12 mouse cellular contexts compared by ENCODE assay signal in the genomic region with DNA sequence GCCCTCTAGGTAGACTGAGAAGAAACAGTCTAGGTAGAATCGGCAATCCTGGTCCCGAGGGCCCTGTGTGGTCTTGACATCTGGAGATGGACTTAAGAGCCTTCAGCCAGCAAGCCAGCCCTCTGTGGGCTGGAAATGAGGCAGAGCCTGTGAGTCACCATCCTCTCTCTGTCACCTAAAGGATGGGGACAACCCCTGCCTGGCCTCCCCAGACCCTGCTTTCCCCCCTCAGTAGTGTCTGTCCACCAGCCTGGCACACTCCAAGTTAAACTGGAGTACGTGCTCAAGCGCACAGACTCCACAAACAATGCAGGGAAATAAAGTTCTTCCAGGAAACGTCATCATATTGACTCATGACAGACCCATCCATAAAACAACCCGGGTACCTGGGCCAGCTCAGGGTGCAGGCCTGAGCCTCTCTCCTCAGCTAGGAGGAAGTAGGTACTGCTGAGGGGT. TPM values are rescaled to one million over a fixed set of nuclear protein-coding genes. Genes with fewer than 3 reads are reported as not detected.
A peak's percentile ranks its signal among the peaks of the same experiment; 100 is the strongest.
DNase-seq lines count a peak whose midpoint lies in the region; ATAC-seq and TF ChIP-seq lines count a peak whose summit lies in the region.
"Had no signal": no experiment of that assay in that cellular context is flagged by ENCODE, and none has a peak within 500 bp of the region (broad histone marks: within the 10 kb centered on the region; RNA-seq: fewer than 3 reads in every experiment).

No protein-coding gene starts in this region.

- peaks cover 23% of the 10 kb centered on the region for H3K27me3 ChIP-seq in heart, embryonic 12.5 days (replicated peaks)
- H3K27me3 ChIP-seq in liver, postnatal 0 days (ENCODE audit: insufficient read depth, low read length) = no peaks in the 10 kb centered on the region
- H3K27me3 ChIP-seq in liver, embryonic 12.5 days (replicated peaks) = peaks cover 7% of the 10 kb centered on the region
- H3K27me3 ChIP-seq in heart, embryonic 14.5 days (ENCODE audit: control insufficient read depth, insufficient read depth, low read length) = peaks cover 9% of the 10 kb centered on the region; the same call in 1 of the 2 replicates
- H3K27me3 ChIP-seq in midbrain, embryonic 13.5 days = no peaks in the 10 kb centered on the region
- H3K27me3 ChIP-seq: hindbrain, embryonic 15.5 days; limb, embryonic 12.5 days had no signal

- no peaks in the 10 kb centered on the region; the same call in 1 of the 2 replicates for H3K9me3 ChIP-seq in heart, embryonic 12.5 days (replicated peaks)
- H3K9me3 ChIP-seq in liver, postnatal 0 days (ENCODE audit: low read length) = no peaks in the 10 kb centered on the region
- H3K9me3 ChIP-seq in liver, embryonic 12.5 days (replicated peaks) = no peaks in the 10 kb centered on the region
- H3K9me3 ChIP-seq in heart, embryonic 14.5 days (ENCODE audit: control insufficient read depth, low read length) = no peaks in the 10 kb centered on the region
- no peaks in the 10 kb centered on the region for H3K9me3 ChIP-seq in midbrain, embryonic 13.5 days
- H3K9me3 ChIP-seq: hindbrain, embryonic 15.5 days; limb, embryonic 12.5 days had no signal

- TF ChIP-seq EP300 in liver, postnatal 0 days (IDR thresholded peaks at IDR 0.05; ENCODE audit: low read depth) = no peak

- H3K4me1 ChIP-seq in heart, embryonic 12.5 days (replicated peaks) = peaks cover 16% of the 10 kb centered on the region
- H3K4me1 ChIP-seq in liver, postnatal 0 days (ENCODE audit: insufficient read depth) = peaks cover 20% of the 10 kb centered on the region
- peaks cover 47% of the 10 kb centered on the region for H3K4me1 ChIP-seq in liver, embryonic 12.5 days
- peaks cover 5 to 11% of the 10 kb centered on the region in 2 experiments; a peak in 2 of 4 replicates for H3K4me1 ChIP-seq in heart, embryonic 14.5 days (ENCODE audit: control insufficient read depth in 2 of 2, insufficient read depth in 2 of 2, low read length in 2 of 2)
- 0 out of 2 replicates have a peak, but pooled peaks cover 3% of the 10 kb centered on the region for H3K4me1 ChIP-seq in midbrain, embryonic 13.5 days (replicated peaks)
- H3K4me1 ChIP-seq: hindbrain, embryonic 15.5 days; limb, embryonic 12.5 days had no signal

- H3K9ac ChIP-seq in heart, embryonic 12.5 days = no peak overlapping the region
- H3K9ac ChIP-seq in liver, postnatal 0 days (replicated peaks) = no peak overlapping the region
- H3K9ac ChIP-seq in liver, embryonic 12.5 days = no peak overlapping the region
- H3K9ac ChIP-seq in heart, embryonic 14.5 days (ENCODE audit: low read length) = no peak overlapping the region
- H3K9ac ChIP-seq in midbrain, embryonic 13.5 days (replicated peaks) = no peak overlapping the region
- H3K9ac ChIP-seq: hindbrain, embryonic 15.5 days; limb, embryonic 12.5 days had no signal

- DNase-seq in heart, adult 18-20 months = peak; percentile 56 to 68
- DNase-seq in liver, postnatal 0 days = no peak
- DNase-seq in cerebellum, postnatal 25 days = no peak

- no peak for ATAC-seq in heart, embryonic 12.5 days (ENCODE audit: insufficient number of reproducible peaks, low FRiP score)
- peak; percentile 16; the same call in 1 of the 2 replicates for ATAC-seq in liver, postnatal 0 days
- ATAC-seq in liver, embryonic 12.5 days = no peak
- peak; percentile 74 for ATAC-seq in heart, embryonic 14.5 days (ENCODE audit: insufficient number of reproducible peaks, insufficient read depth, low FRiP score, low read depth)
- peak; percentile 5; the same call in 1 of the 2 replicates for ATAC-seq in megakaryocyte progenitor cell, adult 5-6 weeks (replicated peaks; ENCODE audit: poor library complexity)
- ATAC-seq in midbrain, embryonic 13.5 days = no peak
- ATAC-seq: CD4-positive, CD25-positive, alpha-beta regulatory T cell, adult 4 months had no signal

- WGBS in heart, embryonic 12.5 days = 65% methylated on average over 6 of the region's 6 CpGs
- WGBS in liver, postnatal 0 days (ENCODE audit: insufficient replicate concordance) = 55% methylated on average over 6 of the region's 6 CpGs
- 58% methylated on average over 6 of the region's 6 CpGs for WGBS in liver, embryonic 12.5 days (ENCODE audit: insufficient replicate concordance)
- 76% methylated on average over 6 of the region's 6 CpGs for WGBS in heart, embryonic 14.5 days
- WGBS in midbrain, embryonic 13.5 days = 85% methylated on average over 6 of the region's 6 CpGs

- no peak for TF ChIP-seq CTCF in liver, postnatal 0 days (IDR thresholded peaks at IDR 0.05; ENCODE audit: low read depth)

- no peak overlapping the region for H3K4me3 ChIP-seq in heart, embryonic 12.5 days
- no peak overlapping the region for H3K4me3 ChIP-seq in liver, postnatal 0 days (ENCODE audit: low read depth, low read length)
- H3K4me3 ChIP-seq in liver, embryonic 12.5 days = no peak overlapping the region
- no peak overlapping the region for H3K4me3 ChIP-seq in heart, embryonic 14.5 days (ENCODE audit: control insufficient read depth in 1 of 2, insufficient read depth in 1 of 2, low read depth in 1 of 2, low read length in 2 of 2)
- H3K4me3 ChIP-seq in midbrain, embryonic 13.5 days (replicated peaks) = no peak overlapping the region
- H3K4me3 ChIP-seq: hindbrain, embryonic 15.5 days; limb, embryonic 12.5 days had no signal

- no peaks in the 10 kb centered on the region for H3K36me3 ChIP-seq in heart, embryonic 12.5 days
- no peaks in the 10 kb centered on the region for H3K36me3 ChIP-seq in liver, postnatal 0 days (replicated peaks; ENCODE audit: insufficient read depth, low read length)
- no peaks in the 10 kb centered on the region for H3K36me3 ChIP-seq in liver, embryonic 12.5 days
- no peaks in the 10 kb centered on the region for H3K36me3 ChIP-seq in heart, embryonic 14.5 days (ENCODE audit: control insufficient read depth, insufficient read depth, low read length)
- H3K36me3 ChIP-seq in midbrain, embryonic 13.5 days = no peaks in the 10 kb centered on the region
- H3K36me3 ChIP-seq: hindbrain, embryonic 15.5 days; limb, embryonic 12.5 days had no signal

- H3K4me2 ChIP-seq in heart, embryonic 12.5 days = no peak overlapping the region
- H3K4me2 ChIP-seq in liver, postnatal 0 days (ENCODE audit: low read depth, low read length) = no peak overlapping the region
- H3K4me2 ChIP-seq in liver, embryonic 12.5 days = no peak overlapping the region
- H3K4me2 ChIP-seq in heart, embryonic 14.5 days (ENCODE audit: low read length) = no peak overlapping the region
- no peak overlapping the region for H3K4me2 ChIP-seq in midbrain, embryonic 13.5 days (replicated peaks)
- H3K4me2 ChIP-seq: hindbrain, embryonic 15.5 days; limb, embryonic 12.5 days had no signal

- H3K27ac ChIP-seq in heart, embryonic 12.5 days (ENCODE audit: poor library complexity, severe bottlenecking) = no peak overlapping the region
- peak overlapping the region; percentile 34; the same call in 1 of the 2 replicates for H3K27ac ChIP-seq in liver, postnatal 0 days (ENCODE audit: low read depth)
- H3K27ac ChIP-seq in liver, embryonic 12.5 days = no peak overlapping the region
- 0 out of 4 replicates have a peak overlapping the region, but pooled peaks have one; percentile 24 to 26 for H3K27ac ChIP-seq in heart, embryonic 14.5 days (replicated peaks in 1 of 2; ENCODE audit: control insufficient read depth in 1 of 2, insufficient read depth in 1 of 2, low read depth in 2 of 2, low read length in 2 of 2)
- no peak overlapping the region for H3K27ac ChIP-seq in midbrain, embryonic 13.5 days
- H3K27ac ChIP-seq: hindbrain, embryonic 15.5 days; limb, embryonic 12.5 days; macrophage had no signal

RNA-seq across cellular contexts. Expression of a gene that starts 21.7 kb away (rescaled TPM):
- 1 to 10 TPM; 6.0 to 7.4 TPM for total RNA-seq in heart, adult 18-20 months (2021)
- polyA plus RNA-seq in heart, embryonic 12.5 days (2016; fragmentation: Nextera tagmentation; extraction: Ambion mirVana) = 20.0 and 20.4 TPM in 2 replicates
- 7.1 and 7.5 TPM in 2 replicates for polyA plus RNA-seq in liver, postnatal 0 days (2015; fragmentation: Nextera tagmentation; extraction: Ambion mirVana)
- polyA plus RNA-seq in liver, embryonic 12.5 days (2016; fragmentation: Nextera tagmentation; extraction: Ambion mirVana) = 19.7 and 20.7 TPM in 2 replicates
- polyA plus RNA-seq in heart, embryonic 14.5 days (2014; fragmentation: Nextera tagmentation; extraction: Ambion mirVana) = 16.6 and 20.1 TPM in 2 replicates
- total RNA-seq in megakaryocyte progenitor cell, adult 5-6 weeks (2015) = 12.9 and 15.2 TPM in 2 replicates
- 12.3 and 25.9 TPM in 2 replicates for total RNA-seq in megakaryocyte progenitor cell, adult 5-6 weeks (2017)
- 32.9 and 35.2 TPM in 2 replicates for polyA plus RNA-seq in midbrain, embryonic 13.5 days (2015; fragmentation: Nextera tagmentation; extraction: Ambion mirVana)

Comparison
In these comparisons a context has a peak if more than half of its experiments do, and no peak if none do; other contexts are left out.
1. ATAC-seq: peak in liver, postnatal 0 days (single experiment), heart, embryonic 14.5 days (single experiment) and megakaryocyte progenitor cell, adult 5-6 weeks (single experiment); none in heart, embryonic 12.5 days (single experiment), liver, embryonic 12.5 days (single experiment) and midbrain, embryonic 13.5 days (single experiment).
2. H3K27ac ChIP-seq: peak in liver, postnatal 0 days (single experiment) and heart, embryonic 14.5 days (2 of 2); none in heart, embryonic 12.5 days (single experiment), liver, embryonic 12.5 days (single experiment) and midbrain, embryonic 13.5 days (single experiment).
3. DNase-seq: peak in heart, adult 18-20 months (2 of 2); none in liver, postnatal 0 days (single experiment) and cerebellum, postnatal 25 days (0 of 2).